Mouse (Mus musculus) E14TG2a.4 (cell line): ENCODE results near the gene Mrpl14.

Source experiments
- H3K27me3 ChIP-seq: 2 replicates; pipeline ENCODE4 v1.6.1; 2014; ENCODE audit warnings: low read length, control low read depth; ENCODE audit not compliant: insufficient read depth
- H3K36me3 ChIP-seq: 2 replicates; pipeline ENCODE4 v1.6.1; 2014; ENCODE audit warnings: low read length, control low read depth; ENCODE audit not compliant: insufficient read depth
- H3K4me1 ChIP-seq: replicated peaks from 2 replicates; pipeline ENCODE4 v1.6.1; 2014; ENCODE audit warnings: low read depth, low read length, control low read depth
- H3K4me3 ChIP-seq: replicated peaks from 2 replicates; pipeline ENCODE4 v1.5.1; 2014; ENCODE audit warnings: mild to moderate bottlenecking, low read length
- H3K9me3 ChIP-seq: 2 replicates; pipeline ENCODE4 v1.6.1; 2014; ENCODE audit warnings: low read length, control low read depth
- CTCF ChIP-seq: conservative IDR thresholded peaks from 2 replicates; pipeline ENCODE4 v1.5.1; 2014; ENCODE audit warnings: low read length
- NANOG ChIP-seq: IDR thresholded peaks from 2 replicates; pipeline ENCODE4 v1.6.1; 2014; ENCODE audit warnings: borderline replicate concordance, low read length, mixed read lengths
- POU5F1 ChIP-seq: IDR thresholded peaks from 2 replicates; pipeline ENCODE4 v1.6.1; 2014; ENCODE audit warnings: low read length, borderline replicate concordance

Mrpl14 gene

GRCm38 (mm10) chr17:45745629-45746028 is 59.5 kb downstream of the Mrpl14 start:
- no peak overlapping the region for H3K4me3 ChIP-seq
- H3K4me1 ChIP-seq, result peaks cover 47% of the 10 kb centered on the region
- no peaks in the 10 kb centered on the region for H3K36me3 ChIP-seq
- peaks cover 22% of the 10 kb centered on the region for H3K27me3 ChIP-seq
- H3K9me3 ChIP-seq, result no peaks in the 10 kb centered on the region
- TF ChIP-seq CTCF, result no peak
- no peak for TF ChIP-seq POU5F1
- no peak for TF ChIP-seq NANOG

GRCm38 (mm10) chr17:45746755-45747154 is 60.6 kb downstream of the Mrpl14 start:
- Histone ChIP-seq H3K4me3 (no peak overlapping the region), H3K9me3 (no peaks in the 10 kb centered on the region), H3K4me1 (peaks cover 53% of the 10 kb centered on the region), H3K36me3 (no peaks in the 10 kb centered on the region), H3K27me3 (peaks cover 22% of the 10 kb centered on the region)
- TF ChIP-seq POU5F1 (no peak), CTCF (no peak), NANOG (no peak)

GRCm38 (mm10) chr17:45747293-45747692 is 61.2 kb downstream of the Mrpl14 start:
- TF ChIP-seq NANOG (no peak), POU5F1 (no peak), CTCF (no peak)
- H3K9me3 ChIP-seq, result no peaks in the 10 kb centered on the region
- H3K4me3 ChIP-seq, result no peak overlapping the region
- H3K36me3 ChIP-seq, result no peaks in the 10 kb centered on the region
- peaks cover 54% of the 10 kb centered on the region for H3K4me1 ChIP-seq
- H3K27me3 ChIP-seq, result peaks cover 22% of the 10 kb centered on the region
